Mouse (Mus musculus): ENCODE results near the gene Tnfsf4.

The Tnfsf4 gene

DNA sequence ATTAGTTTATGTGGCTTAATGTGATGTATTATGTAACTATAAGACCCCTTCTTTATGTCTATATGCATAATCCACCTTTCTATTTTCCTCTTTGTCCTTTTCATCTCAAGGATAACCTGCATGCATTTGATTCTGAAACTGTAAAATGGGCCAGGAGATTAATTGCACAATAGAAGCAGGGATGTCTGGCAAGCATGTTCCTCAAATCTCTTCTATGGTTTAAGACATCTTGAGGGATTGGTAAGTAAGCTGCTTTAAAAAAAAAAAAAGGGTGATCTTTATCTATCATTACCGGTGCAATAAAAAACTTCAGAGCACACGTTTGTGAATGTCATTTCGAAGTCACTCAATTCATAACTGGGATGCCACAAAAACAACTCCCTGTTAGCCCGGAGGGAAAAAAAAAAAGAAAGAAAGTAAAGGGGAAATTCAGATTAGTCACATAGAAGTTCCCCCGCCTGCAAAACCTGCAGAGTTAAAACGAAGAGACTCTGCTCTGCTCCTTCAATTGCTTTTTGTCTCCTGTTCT is at the start of gene Tnfsf4:
Gene Tnfsf4, plus strand, starts transcription at position 479 of the 529 bp plus-strand sequence.
- no peak for DNase-seq (ENCODE audit: low spot score in 2 of 2)

DNA sequence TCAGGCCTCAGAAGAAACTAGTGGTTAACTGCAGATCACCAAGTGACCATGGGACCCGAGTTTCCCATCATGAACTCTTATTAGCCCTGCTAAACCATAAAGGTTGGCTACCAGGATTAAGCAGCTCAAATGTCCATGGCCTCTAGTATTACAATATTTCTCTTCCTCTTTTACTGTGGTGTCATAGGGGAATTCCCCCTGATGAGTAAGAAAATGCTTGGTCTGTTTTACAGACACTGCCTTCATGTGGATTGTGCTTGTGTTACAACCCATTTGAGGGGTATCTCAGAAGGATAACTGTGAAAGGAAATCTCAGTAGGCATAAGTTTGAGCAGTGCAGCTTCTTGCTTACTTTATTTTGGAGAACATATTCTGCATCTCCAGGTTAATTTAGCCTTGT is 44.2 kb upstream of the Tnfsf4 start:
- DNase-seq (ENCODE audit: low spot score in 2 of 2): no peak

DNA sequence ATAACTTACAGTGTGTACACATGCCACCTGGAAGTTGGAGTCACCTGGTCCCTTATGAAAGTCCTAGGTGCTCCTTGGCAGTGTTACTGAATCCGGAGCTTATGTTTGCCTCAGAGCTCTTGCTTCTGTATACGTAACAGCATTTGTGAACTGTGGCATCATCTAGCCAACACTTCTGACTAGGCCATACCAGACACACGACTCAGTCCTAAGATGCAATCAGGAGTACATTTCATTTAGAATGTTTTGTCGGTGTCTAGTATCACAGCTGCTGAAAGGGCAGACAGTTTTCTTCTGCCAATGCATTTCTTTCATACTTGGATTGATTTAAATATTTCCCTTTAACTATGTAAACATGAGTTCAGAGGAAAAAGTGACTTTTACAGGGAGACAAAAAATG is 30.2 kb upstream of the Tnfsf4 start:
- no peak for DNase-seq (ENCODE audit: low spot score in 2 of 2)

DNA sequence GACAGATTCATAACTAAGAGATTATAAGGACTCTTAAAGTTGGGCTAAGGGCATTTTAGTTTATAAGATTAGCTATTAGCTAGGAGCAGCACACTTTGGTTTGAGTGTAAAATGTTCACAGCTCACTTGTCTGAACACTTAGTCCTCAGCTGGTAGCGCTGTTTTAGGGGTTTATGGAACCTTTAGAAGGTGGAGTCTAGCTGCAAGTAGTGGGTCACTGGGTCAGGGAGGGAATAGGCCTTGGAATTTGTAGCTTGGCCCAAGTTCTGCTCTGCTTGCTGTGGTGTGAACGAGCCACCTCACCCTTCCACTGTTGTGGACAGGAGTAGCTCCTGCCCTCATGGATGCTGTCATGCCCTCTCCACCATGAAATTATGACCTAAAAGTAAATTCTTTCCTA is 23.3 kb upstream of the Tnfsf4 start:
- no peak for DNase-seq (ENCODE audit: low spot score in 2 of 2)

DNA sequence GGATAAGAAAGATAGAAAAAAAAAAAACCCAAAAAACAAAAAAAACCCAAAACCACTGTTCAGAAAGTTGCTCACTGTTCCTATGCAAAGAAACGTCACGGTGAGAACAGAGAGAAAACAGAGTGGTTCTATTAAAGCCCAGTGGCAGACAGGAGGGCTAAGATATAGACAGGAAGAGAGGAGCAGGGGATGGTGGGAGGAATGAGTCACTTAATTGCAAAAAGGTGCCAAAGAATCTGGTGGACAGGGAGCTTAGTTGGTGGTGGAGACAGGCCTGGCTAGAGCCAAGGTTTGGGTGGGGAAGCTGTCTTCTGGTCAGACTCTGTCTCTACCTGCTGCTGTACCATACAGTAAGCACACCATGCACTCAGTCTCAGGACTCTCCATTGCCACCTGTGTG is 19.3 kb upstream of the Tnfsf4 start:
- no peak for DNase-seq (ENCODE audit: low spot score in 2 of 2)

DNA sequence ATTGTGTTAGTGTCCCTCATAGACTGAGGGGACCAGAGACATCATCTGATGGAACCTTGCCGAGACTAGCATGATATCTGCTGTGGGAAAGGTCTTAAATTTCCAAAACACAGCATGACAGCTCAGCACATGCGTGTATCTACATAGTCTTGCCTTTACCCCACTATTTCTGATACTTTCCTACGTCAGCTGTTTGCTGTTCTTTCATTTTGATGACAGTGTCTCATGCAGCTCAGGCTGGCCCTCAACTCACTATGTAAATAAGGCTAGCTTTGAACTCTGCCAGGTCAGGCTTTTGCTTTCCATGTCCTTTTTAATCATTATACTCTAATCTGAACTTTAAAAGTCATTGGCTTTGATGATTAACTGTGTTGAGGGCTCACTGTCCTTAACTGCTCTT is 16.6 kb upstream of the Tnfsf4 start:
- no peak for DNase-seq (ENCODE audit: low spot score in 2 of 2)

DNA sequence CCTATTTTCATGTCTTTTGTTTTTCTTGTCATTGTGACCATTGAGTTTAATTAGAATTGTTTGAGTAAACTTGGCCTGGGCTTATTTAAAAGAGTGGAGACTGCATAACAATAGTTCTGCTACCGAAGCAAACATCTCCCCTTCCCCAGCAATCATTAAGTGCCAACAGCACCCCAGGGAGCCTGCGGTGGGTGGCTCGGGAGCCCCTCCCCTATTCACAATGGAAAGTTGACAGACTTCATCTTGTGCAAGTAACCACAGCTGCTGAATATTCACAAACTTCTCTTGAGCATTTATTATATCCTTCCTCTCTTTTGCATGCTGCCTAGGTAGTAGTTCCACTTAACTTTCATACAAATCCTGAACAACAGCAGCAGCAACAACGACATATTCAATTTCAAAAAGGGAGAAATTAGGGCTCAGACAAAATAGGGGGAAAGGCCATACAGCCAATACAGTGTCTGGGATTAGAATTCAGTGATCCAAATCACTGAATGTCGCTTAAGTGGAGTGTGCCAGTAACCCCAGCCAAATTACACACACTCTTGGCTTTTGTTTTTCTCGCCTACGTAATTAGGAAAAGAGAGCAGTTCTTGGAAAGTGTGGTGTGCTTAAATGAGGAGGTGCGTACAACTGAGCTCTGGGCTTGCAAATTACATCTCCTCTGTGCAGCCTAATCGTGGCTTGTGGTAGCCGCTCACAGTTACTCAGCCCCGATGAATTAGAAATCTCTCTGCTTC is 15.4 kb upstream of the Tnfsf4 start:
- DNase-seq (ENCODE audit: low spot score in 2 of 2): no peak

DNA sequence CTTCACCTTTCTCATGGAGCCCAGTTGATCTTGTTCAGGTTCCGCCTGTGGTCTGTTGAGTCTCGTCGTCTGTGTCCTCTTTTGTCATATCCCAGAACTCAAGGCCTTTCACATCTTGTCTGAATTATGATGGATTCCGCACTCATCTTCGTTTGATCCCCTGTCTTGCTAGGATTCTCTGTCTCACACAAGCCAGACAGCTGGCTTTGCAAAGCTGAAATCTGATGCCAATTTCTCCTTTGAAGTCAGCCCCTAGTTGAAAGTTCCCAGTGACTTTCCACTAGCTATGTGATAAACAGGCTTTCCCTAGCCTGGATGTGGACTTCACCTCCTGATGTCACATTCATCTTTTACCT is 14.8 kb upstream of the Tnfsf4 start:
- DNase-seq (ENCODE audit: low spot score in 2 of 2): no peak

DNA sequence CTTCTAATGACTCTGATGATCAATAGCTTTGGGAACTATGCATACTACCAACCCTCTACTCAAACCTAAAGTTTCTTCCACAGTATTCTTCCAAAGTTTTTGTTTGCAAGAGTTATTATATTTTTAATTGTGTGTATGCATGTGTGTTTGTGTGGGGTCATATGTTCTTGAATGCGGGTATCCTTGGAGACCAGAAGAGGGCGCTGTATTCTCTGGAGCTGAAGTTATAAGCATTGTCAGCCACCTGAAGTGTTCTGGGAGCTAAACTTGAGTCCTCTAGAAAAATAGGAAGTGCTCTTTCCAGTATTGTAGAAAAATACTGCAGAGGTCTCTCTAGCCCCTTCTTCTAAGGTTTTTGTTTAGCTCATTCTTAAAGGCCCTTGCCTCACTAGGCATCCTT is 5.1 kb upstream of the Tnfsf4 start:
- DNase-seq (ENCODE audit: low spot score in 2 of 2): no peak

DNA sequence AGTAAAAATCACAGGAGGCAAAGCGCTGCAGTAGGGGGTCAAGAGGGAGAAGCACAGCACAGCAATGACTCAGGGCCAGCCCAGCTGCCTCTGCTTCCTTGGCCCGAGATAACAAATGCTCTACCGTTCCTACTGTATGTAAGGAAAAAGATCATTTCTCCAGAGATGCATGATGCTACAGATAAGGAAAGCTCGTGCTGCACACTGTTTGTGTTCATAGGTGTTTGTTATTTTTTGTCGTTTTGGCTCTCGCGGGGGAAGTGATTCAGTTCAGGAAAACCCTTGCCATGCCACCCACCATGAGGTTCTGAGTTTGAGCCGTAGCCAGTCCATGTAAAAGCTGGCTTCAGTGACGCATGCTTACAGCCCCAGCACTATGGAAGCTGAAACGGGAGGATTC is 2.3 kb upstream of the Tnfsf4 start:
- no peak for DNase-seq (ENCODE audit: low spot score in 2 of 2)

DNA sequence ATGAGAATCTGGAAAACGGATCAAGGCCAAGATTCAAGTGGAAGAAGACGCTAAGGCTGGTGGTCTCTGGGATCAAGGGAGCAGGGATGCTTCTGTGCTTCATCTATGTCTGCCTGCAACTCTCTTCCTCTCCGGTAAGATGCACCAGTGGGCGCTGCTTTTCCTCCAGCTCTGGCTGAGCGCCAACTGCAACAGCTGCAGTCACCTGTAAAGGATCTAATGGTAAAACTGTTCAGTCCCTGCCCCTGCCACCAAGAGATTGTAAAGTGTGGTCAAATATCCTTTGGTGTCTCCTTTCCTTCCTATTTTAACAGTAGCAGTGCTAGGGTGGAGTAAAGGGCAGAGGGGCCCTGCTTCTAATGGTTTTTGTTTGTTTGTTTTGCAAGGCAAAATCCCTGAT is 401 bp downstream of the Tnfsf4 start:
- DNase-seq (ENCODE audit: low spot score in 2 of 2): peak in 1 of 2 experiments; percentile 25

DNA sequence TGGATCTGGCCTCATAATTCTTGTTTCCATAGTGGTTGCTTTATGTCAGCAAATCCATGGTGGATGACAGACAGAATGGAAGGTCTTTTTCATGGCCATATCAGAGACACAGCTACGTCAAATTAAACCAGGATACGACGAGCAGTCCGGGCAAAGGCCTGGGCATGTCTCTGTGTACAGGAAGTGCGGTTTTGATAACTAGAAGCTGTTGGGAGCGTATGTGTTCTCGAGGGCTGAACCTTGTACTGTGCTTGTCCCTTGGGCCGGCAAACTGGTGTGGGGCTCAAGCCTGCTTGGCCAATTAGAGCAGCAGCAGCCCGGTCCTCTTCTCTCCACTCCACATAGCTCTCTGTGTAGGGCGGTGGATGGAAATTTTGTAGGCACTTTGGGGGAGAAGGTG is 1.1 kb downstream of the Tnfsf4 start:
- DNase-seq (ENCODE audit: low spot score in 2 of 2): peak; percentile 38

DNA sequence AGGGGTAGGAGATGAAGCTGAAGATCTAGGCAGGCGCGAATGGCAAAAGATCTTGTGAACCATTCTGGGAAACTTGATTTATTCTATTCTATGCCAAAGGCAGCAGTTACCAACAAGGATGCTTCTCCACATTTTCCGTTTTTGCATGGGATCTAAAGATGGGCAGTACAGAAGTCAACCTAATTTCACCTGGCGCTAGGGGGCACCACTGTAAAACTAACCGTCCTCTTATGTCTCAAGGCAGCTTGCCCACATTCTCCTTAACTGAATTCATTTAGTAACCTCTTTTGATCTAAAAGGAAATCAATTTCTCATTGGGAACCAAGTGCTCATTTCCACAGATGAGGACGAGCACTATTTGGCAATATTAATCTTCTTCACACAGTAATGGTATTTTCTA is 4.9 kb downstream of the Tnfsf4 start:
- peak; percentile 35 to 68 for DNase-seq (ENCODE audit: low spot score in 2 of 2)

DNA sequence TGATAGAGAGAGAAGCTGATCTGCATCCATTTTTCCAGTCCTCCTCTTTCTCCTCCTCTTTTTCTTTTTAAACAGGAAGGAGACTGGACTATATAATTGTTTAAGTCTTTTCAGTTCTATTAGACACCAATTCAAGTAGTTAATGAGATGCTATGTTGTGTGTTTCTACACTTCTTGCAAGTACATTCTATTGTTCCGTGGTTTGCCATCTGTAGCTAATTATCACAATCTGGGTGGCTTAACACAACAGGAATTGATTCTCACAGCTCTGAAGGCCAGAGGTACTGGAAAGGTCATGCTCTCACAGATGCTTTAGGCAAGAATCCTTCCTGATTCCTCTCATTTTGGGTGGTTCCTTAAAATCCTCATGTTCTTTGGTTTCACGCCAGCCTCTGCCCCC is 7.9 kb downstream of the Tnfsf4 start:
- no peak for DNase-seq (ENCODE audit: low spot score in 2 of 2)

DNA sequence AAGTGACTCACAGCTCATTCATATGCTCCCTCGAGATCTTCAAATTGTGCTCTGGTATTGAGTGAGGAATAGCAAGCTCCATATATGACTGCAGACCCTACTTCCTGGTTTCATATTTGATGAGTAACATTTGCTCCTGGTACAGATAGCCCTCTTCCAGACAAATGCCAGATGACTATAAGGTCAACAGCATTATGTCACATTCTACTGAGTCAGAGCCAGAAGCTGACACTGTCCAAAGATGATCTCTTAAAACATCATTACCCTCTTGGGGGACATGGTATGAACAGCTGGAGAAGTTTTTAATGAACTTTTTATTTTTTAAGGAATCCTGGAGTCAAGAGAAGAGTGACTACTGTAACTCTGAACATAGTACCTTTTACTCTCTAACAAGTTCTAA is 11.3 kb downstream of the Tnfsf4 start:
- no peak for DNase-seq (ENCODE audit: low spot score in 2 of 2)

DNA sequence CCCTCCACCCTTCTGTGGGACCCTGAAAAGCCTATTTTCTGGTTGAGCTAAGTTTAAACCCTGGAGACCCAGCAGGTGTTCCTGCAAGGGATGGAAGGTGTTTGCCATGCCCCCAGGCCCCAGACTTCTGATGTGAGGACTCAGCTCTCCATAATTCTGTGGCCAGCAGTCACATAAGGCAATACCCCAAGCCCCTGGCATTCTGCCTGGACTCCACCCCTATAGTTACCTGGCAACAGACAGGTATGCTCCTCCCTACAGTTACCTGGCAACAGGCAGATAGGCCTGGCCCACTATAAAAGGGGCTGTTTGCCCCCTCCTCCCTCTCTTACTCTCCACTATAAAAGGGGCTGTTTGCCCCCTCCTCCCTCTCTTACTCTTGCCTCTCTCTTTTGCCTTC is 24.7 kb downstream of the Tnfsf4 start:
- no peak for DNase-seq (ENCODE audit: low spot score in 2 of 2)

DNA sequence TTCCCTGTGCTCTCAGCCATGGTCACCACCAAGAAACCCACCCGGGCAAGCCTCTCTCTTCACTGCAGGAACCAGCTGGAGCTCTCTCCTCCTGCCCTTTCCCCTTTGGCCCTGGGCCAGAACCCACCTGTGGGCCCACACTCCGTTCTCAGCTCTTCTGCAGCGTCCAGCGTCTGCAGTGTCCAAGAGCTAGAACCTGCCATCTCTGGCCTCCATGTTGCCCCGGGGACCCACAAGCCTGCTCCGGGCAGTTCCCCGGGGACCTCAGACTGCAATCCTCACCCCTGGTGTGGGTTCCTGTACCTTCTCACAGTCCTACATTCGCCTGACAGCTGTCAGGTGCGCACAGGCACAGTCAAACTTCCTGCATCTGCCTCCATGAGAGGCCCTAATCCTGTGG is 25.4 kb downstream of the Tnfsf4 start:
- DNase-seq (ENCODE audit: low spot score in 2 of 2): no peak

DNA sequence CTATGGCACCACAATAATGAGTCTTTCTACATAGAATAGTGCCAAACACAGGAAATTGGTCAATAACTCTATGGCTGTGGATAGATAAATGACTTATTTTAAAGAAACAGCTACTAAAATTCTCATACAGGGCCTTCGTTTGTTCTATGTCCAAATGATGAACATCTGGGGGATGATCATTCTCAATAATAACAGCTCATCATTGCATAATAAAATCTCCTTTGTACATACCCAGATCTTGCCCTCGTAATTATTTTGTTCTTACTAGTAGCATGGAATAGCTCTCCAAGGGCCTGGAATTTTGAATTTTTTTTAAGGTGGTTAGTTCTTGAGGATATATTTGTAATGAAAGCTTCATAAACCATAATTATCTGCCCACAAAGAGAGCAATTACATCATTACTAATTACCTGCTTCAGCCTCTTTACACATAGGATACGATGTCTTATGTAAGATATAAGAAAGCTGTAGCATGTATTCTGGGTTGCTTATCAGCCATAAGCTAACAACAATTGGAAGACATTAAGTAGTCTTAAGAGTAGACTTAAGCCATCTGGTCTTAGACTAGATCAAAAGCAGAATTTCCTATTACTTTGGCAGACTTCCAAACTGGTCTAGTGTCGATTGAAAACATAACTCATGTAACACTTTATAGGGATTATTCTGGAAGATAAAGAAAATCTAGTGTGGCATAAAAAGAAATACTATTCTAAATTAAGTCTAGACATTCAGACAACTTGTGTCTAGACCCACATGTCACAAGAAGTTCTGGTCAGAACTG is 31.3 kb downstream of the Tnfsf4 start:
- no peak for DNase-seq (ENCODE audit: low spot score in 2 of 2)

DNA sequence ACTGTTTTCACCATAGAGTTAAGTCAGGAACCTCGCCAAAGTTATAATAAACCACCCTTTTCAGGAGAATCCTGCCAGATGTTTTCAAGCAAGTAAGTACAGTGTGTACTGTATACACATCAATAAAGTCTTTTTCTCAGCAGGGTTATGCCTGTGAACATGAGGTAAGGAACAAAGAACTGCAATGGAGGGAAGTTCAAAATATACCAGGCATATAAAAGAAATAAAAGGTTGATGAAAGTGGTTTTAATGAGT is 31.8 kb downstream of the Tnfsf4 start:
- DNase-seq (ENCODE audit: low spot score in 2 of 2): no peak

DNA sequence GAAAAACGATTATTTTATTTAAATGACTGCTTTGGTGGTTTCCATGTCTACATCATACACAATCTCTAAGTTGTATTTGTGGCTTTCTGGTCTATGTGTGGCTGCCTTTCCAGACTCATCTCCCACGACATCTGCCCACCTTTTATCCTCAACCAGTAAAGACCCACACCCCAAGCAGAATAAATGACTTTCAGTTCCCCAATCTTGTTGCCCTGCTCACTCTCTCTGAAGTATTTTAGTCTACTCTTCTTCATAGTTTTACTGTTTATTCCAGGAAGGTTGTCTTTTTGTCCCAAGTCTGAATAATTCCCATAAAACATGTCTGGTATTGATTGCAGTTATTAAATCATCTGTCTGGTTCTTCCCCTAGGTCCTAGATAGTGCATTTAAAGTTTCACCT is 40.6 kb downstream of the Tnfsf4 start:
- DNase-seq (ENCODE audit: low spot score in 2 of 2): no peak

DNA sequence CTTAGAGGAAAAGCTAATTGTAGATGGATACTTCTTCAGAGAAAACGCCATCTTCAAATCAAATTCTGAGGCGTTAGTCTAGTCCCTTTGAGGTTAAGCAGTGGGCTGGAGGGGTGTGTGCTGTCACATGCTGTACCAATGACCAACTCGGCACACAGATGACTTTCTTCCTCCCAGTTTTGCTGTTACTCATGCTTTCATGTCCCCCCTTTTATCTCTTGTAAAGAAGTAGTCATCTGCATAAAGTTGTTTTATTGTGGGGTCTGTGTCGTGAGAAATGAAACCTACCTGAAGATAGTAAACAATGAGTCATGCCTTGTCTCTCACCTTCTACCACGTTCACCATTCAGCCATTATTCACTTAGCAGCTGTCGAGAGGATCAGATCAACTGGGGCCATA is 41.3 kb downstream of the Tnfsf4 start:
- DNase-seq (ENCODE audit: low spot score in 2 of 2): peak in 1 of 2 experiments; percentile 1

DNA sequence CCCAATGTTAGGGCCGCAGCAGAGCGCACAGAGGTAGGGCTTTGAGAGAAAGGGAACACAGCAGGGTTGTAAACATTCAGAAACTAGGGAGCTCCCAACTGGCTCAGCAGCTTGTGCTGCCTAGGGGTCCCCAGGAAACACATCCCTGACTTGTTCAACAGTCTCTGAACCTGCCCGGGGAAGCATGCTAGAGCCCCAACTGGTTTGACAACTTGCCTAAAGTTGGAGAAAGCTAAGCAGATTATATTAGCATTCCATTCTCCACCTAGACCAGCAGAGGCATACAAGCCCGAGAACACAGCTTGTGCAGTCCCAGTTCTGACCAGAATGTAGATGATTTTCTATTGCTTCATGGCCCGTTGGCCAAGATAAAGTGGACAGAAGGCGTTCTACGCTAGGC is 49.6 kb downstream of the Tnfsf4 start:
- DNase-seq (ENCODE audit: low spot score in 2 of 2): no peak

DNA sequence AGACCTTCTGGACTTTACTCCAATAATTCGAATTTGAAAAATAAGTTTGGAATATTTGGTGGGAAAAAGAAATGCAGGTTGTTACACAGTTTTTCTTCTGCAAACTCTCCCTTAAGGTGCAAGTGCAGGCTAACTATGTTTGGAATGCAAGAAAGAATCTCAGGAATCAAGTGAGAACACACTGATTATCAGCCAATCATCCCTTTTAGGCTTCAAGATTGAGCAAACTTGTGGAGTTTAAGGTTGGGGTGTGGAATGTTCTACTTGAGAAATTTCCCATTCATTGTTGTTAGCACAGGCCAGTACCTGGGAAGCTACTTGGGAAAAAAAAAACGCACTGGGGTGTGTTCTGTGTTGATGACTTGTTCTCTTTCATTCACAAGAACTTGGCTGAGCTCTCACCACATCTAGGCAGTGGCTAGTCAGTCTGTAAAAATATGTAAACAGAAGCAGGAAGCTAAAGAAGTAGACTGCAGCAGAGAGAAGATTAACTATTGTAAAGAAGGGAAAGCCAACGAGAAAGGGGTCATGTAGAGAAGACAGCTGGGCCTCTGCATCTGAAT is 56.6 kb downstream of the Tnfsf4 start:
- no peak for DNase-seq (ENCODE audit: low spot score in 2 of 2)

All from natural killer cell, adult 2 months (primary cell).